Mouse (Mus musculus): ENCODE data around the gene Psrc1. TPM values are rescaled to one million over a fixed set of nuclear protein-coding genes. Genes with fewer than 3 reads are reported as not detected.

Gene Psrc1
- polyA plus RNA-seq (2021; fragmentation: Nextera tagmentation): 6.6 and 8.6 TPM in 2 replicates
- long read RNA-seq, experiment 1, transcript Psrc1-201 (8 exons, 1,686 nt): major isoform, 11 of 28 reads
- long read RNA-seq, experiment 1, partial matches to known transcripts: 1 of 28 reads
- long read RNA-seq, experiment 1, other reads (novel, unspliced or antisense): 12 of 28 reads
- long read RNA-seq, experiment 2, transcript Psrc1-201 (8 exons, 1,686 nt): major isoform, 6 of 14 reads
- long read RNA-seq, experiment 2, partial matches to known transcripts: 1 of 14 reads
- long read RNA-seq, experiment 2, other reads (novel, unspliced or antisense): 2 of 14 reads

GRCm38 (mm10) chr3:108383485-108384354 lies at the start of gene Psrc1:
Psrc1 (plus strand) TSS chr3:108383839.

GRCm38 (mm10) chr3:108364270-108364995 lies 19.2 kb upstream of the Psrc1 start, which contains the start of gene Mybphl:
Mybphl (plus strand) TSS chr3:108364911.

GRCm38 (mm10) chr3:108414857-108415830 lies 31.5 kb downstream of the Psrc1 start, which contains the start of gene Celsr2:
Celsr2 (minus strand) TSS chr3:108415552.

Other genes with a start within 250 kb of the Psrc1 start
- gene Gnai3, start 237.7 kb upstream of the Psrc1 start, polyA plus RNA-seq (2021; fragmentation: Nextera tagmentation): 15.2 and 20.7 TPM in 2 replicates
- 4.2 and 6.9 TPM in 2 replicates for gene Gpr61, start 229.0 kb upstream of the Psrc1 start, polyA plus RNA-seq (2021; fragmentation: Nextera tagmentation)
- 7.0 and 28.0 TPM in 2 replicates for gene Amigo1, start 197.5 kb upstream of the Psrc1 start, polyA plus RNA-seq (2021; fragmentation: Nextera tagmentation)
- 5.7 TPM in 2 replicates for gene Cyb561d1, start 182.6 kb upstream of the Psrc1 start, polyA plus RNA-seq (2021; fragmentation: Nextera tagmentation)
- gene Atxn7l2, start 172.9 kb upstream of the Psrc1 start, polyA plus RNA-seq (2021; fragmentation: Nextera tagmentation): 4.3 and 6.9 TPM in 2 replicates
- gene Sypl2, start 157.2 kb upstream of the Psrc1 start, polyA plus RNA-seq (2021; fragmentation: Nextera tagmentation): 0.49 and 2.2 TPM in 2 replicates
- gene Psma5, start 126.9 kb upstream of the Psrc1 start, polyA plus RNA-seq (2021; fragmentation: Nextera tagmentation): 203 and 256 TPM in 2 replicates
- gene Sort1, start 99.8 kb upstream of the Psrc1 start, polyA plus RNA-seq (2021; fragmentation: Nextera tagmentation): 27.4 and 83.4 TPM in 2 replicates
- 0.21 TPM in 1 of 2 replicates, not detected in the other for gene Mybphl, start 18.9 kb upstream of the Psrc1 start, polyA plus RNA-seq (2021; fragmentation: Nextera tagmentation)
- gene Celsr2, start 31.7 kb downstream of the Psrc1 start, polyA plus RNA-seq (2021; fragmentation: Nextera tagmentation): 25.5 and 26.9 TPM in 2 replicates
- gene Sars, start 61.4 kb downstream of the Psrc1 start, polyA plus RNA-seq (2021; fragmentation: Nextera tagmentation): 171 and 174 TPM in 2 replicates
- gene 1700013F07Rik, start 150.3 kb downstream of the Psrc1 start, polyA plus RNA-seq (2021; fragmentation: Nextera tagmentation): 1.4 and 2.2 TPM in 2 replicates
- gene 5330417C22Rik, start 152.7 kb downstream of the Psrc1 start, polyA plus RNA-seq (2021; fragmentation: Nextera tagmentation): 20.3 and 36.9 TPM in 2 replicates
- gene Tmem167b, start 178.6 kb downstream of the Psrc1 start, polyA plus RNA-seq (2021; fragmentation: Nextera tagmentation): 28.1 and 35.1 TPM in 2 replicates
- gene Taf13, start 187.9 kb downstream of the Psrc1 start, polyA plus RNA-seq (2021; fragmentation: Nextera tagmentation): 24.2 and 28.5 TPM in 2 replicates
- 37.9 and 48.9 TPM in 2 replicates for gene Wdr47, start 207.4 kb downstream of the Psrc1 start, polyA plus RNA-seq (2021; fragmentation: Nextera tagmentation)

All from left cerebral cortex, adult 6 months (tissue).